ENCODE assay signal across 30 mouse cellular contexts in genomic region chr10:63245846-63246245, GRCm38 (mm10). TPM values are rescaled to one million over a fixed set of nuclear protein-coding genes. Genes with fewer than 3 reads are reported as not detected.
A peak's percentile ranks its signal among the peaks of the same experiment; 100 is the strongest.
DNase-seq lines count a peak whose midpoint lies in the region; ATAC-seq and TF ChIP-seq lines count a peak whose summit lies in the region.
"Had no signal": no experiment of that assay in that cellular context is flagged by ENCODE, and none has a peak within 500 bp of the region (broad histone marks: within the 10 kb centered on the region; RNA-seq: fewer than 3 reads in every experiment).

No protein-coding gene starts in this region.

- H3K36me3 ChIP-seq in stomach, embryonic 16.5 days (ENCODE audit: control insufficient read depth, insufficient read depth, low read length) = peaks cover 15% of the 10 kb centered on the region; the same call in 1 of the 2 replicates
- H3K36me3 ChIP-seq in stomach, postnatal 0 days (ENCODE audit: control insufficient read depth, insufficient read depth, low read length) = peaks cover 6% of the 10 kb centered on the region; the same call in 1 of the 2 replicates
- peaks cover 34% of the 10 kb centered on the region for H3K36me3 ChIP-seq in liver, embryonic 12.5 days

- no peak overlapping the region for H3K27ac ChIP-seq in gastrocnemius, adult 2 months
- H3K27ac ChIP-seq in stomach, embryonic 16.5 days (ENCODE audit: low read length) = no peak overlapping the region
- no peak overlapping the region for H3K27ac ChIP-seq in stomach, postnatal 0 days (replicated peaks)
- no peak overlapping the region for H3K27ac ChIP-seq in liver, embryonic 12.5 days
- H3K27ac ChIP-seq: embryonic facial prominence, embryonic 15.5 days; forebrain, embryonic 12.5 days; hindbrain, embryonic 12.5 days; layer of hippocampus, adult 2 months; limb, embryonic 15.5 days; midbrain, embryonic 15.5 days; stomach, embryonic 15.5 days had no signal

- ATAC-seq in stomach, embryonic 16.5 days (ENCODE audit: insufficient read depth, low FRiP score) = no peak
- no peak for ATAC-seq in stomach, postnatal 0 days (ENCODE audit: low FRiP score, low TSS enrichment)
- no peak for ATAC-seq in liver, embryonic 12.5 days
- ATAC-seq: inflammation-experienced regulatory T-cells, adult 6 months; midbrain, embryonic 15.5 days; Patski had no signal

- DNase-seq in gastrocnemius, adult 2 months = no peak
- DNase-seq in gastrocnemius, postnatal 10 days = no peak
- no peak for DNase-seq in stomach, postnatal 0 days (ENCODE audit: low spot score)
- no peak for DNase-seq in urinary bladder, postnatal 10 days (ENCODE audit: low spot score)
- no peak for DNase-seq in spleen, postnatal 10 days (ENCODE audit: low spot score in 2 of 2)
- no peak for DNase-seq in adrenal gland, adult 18-20 months (ENCODE audit: low spot score in 2 of 2)
- DNase-seq: adrenal gland, postnatal 10 days; cerebellum, adult 11 months; cerebellum, postnatal 14 days; gastrocnemius, postnatal 14 days; heart, postnatal 14 days; kidney, adult 2 months; kidney, postnatal 14 days; lung, postnatal 10 days; right cerebral cortex, postnatal 25 days; thymus, postnatal 14 days had no signal

- no peak overlapping the region for H3K9ac ChIP-seq in stomach, embryonic 16.5 days (ENCODE audit: low read length)
- no peak overlapping the region for H3K9ac ChIP-seq in stomach, postnatal 0 days (ENCODE audit: low read length)
- peak overlapping the region; percentile 6; the same call in 1 of the 2 replicates for H3K9ac ChIP-seq in liver, embryonic 12.5 days
- H3K9ac ChIP-seq: embryonic facial prominence, embryonic 15.5 days; forebrain, embryonic 12.5 days; hindbrain, embryonic 12.5 days; limb, embryonic 15.5 days; midbrain, embryonic 15.5 days; stomach, embryonic 15.5 days had no signal

- peak overlapping the region; percentile 28; the same call in 1 of the 2 replicates for H3K4me3 ChIP-seq in gastrocnemius, adult 2 months
- no peak overlapping the region for H3K4me3 ChIP-seq in stomach, embryonic 16.5 days (replicated peaks; ENCODE audit: low read length)
- no peak overlapping the region for H3K4me3 ChIP-seq in stomach, postnatal 0 days (ENCODE audit: low read depth, low read length)
- peak overlapping the region; percentile 13; the same call in 1 of the 2 replicates for H3K4me3 ChIP-seq in liver, embryonic 12.5 days
- H3K4me3 ChIP-seq: embryonic facial prominence, embryonic 15.5 days; forebrain, embryonic 12.5 days; hindbrain, embryonic 12.5 days; layer of hippocampus, adult 2 months; limb, embryonic 15.5 days; midbrain, embryonic 15.5 days; stomach, embryonic 15.5 days had no signal

- H3K4me1 ChIP-seq in stomach, embryonic 16.5 days (ENCODE audit: control insufficient read depth, insufficient read depth, low read length) = peaks cover 17% of the 10 kb centered on the region
- no peaks in the 10 kb centered on the region; the same call in 1 of the 2 replicates for H3K4me1 ChIP-seq in stomach, postnatal 0 days (replicated peaks; ENCODE audit: control insufficient read depth, insufficient read depth)
- peaks cover 38% of the 10 kb centered on the region for H3K4me1 ChIP-seq in liver, embryonic 12.5 days

- 88% methylated on average over 3 of the region's 3 CpGs for WGBS in stomach, embryonic 16.5 days
- 86% methylated on average over 3 of the region's 3 CpGs for WGBS in stomach, postnatal 0 days
- 84% methylated on average over 3 of the region's 3 CpGs for WGBS in liver, embryonic 12.5 days (ENCODE audit: insufficient replicate concordance)

- H3K27me3 ChIP-seq in stomach, embryonic 16.5 days (ENCODE audit: control insufficient read depth, insufficient read depth, low read length) = no peaks in the 10 kb centered on the region
- H3K27me3 ChIP-seq in stomach, postnatal 0 days (ENCODE audit: control insufficient read depth, insufficient read depth, low read length) = no peaks in the 10 kb centered on the region
- H3K27me3 ChIP-seq in liver, embryonic 12.5 days (replicated peaks) = no peaks in the 10 kb centered on the region
- H3K27me3 ChIP-seq: embryonic facial prominence, embryonic 15.5 days; forebrain, embryonic 12.5 days; hindbrain, embryonic 12.5 days; limb, embryonic 15.5 days; midbrain, embryonic 15.5 days; Patski; stomach, embryonic 15.5 days had no signal

- H3K9me3 ChIP-seq in stomach, embryonic 16.5 days (replicated peaks; ENCODE audit: control insufficient read depth, low read length) = no peaks in the 10 kb centered on the region
- no peaks in the 10 kb centered on the region for H3K9me3 ChIP-seq in stomach, postnatal 0 days (ENCODE audit: control insufficient read depth, low read length)
- H3K9me3 ChIP-seq in liver, embryonic 12.5 days (replicated peaks) = no peaks in the 10 kb centered on the region
- H3K9me3 ChIP-seq: embryonic facial prominence, embryonic 15.5 days; forebrain, embryonic 12.5 days; hindbrain, embryonic 12.5 days; limb, embryonic 15.5 days; midbrain, embryonic 15.5 days; stomach, embryonic 15.5 days had no signal

- TF ChIP-seq EP300 in stomach, postnatal 0 days (optimal IDR thresholded peaks at IDR 0.05) = no peak

- 0 out of 2 replicates have a peak overlapping the region, but pooled peaks have one; percentile 7 for H3K4me2 ChIP-seq in stomach, embryonic 16.5 days (ENCODE audit: low read depth, low read length)
- no peak overlapping the region for H3K4me2 ChIP-seq in stomach, postnatal 0 days (replicated peaks; ENCODE audit: low read depth)
- H3K4me2 ChIP-seq in liver, embryonic 12.5 days = peak overlapping the region; percentile 63
- H3K4me2 ChIP-seq: embryonic facial prominence, embryonic 15.5 days; forebrain, embryonic 12.5 days; hindbrain, embryonic 12.5 days; limb, embryonic 15.5 days; midbrain, embryonic 15.5 days; stomach, embryonic 15.5 days had no signal

- no peak for TF ChIP-seq CTCF in gastrocnemius, adult 2 months (IDR thresholded peaks at IDR 0.05)
- no peak for TF ChIP-seq CTCF in stomach, postnatal 0 days (IDR thresholded peaks at IDR 0.05; ENCODE audit: low read depth)

- intact Hi-C loops in gastrocnemius, adult 2 months (cut with DNase I) = loop anchor here (2.0 to 10.0 kb wide), 2 partner anchors 91 to 221 kb away; partner anchors contain the start of genes Hnrnph3 and Pbld2

RNA-seq across cellular contexts. Expression of gene Herc4, which starts 2.2 kb away (rescaled TPM):
- total RNA-seq in gastrocnemius, adult 2 months (2021) = 10 to 100 TPM; 21.2 to 21.6 TPM
- total RNA-seq in gastrocnemius, postnatal 10 days (2021) = 10 to 100 TPM; 22.6 to 32.1 TPM
- polyA plus RNA-seq in stomach, embryonic 16.5 days (2015; fragmentation: Nextera tagmentation; extraction: Ambion mirVana) = 39.9 and 41.1 TPM in 2 replicates
- 20.9 and 23.5 TPM in 2 replicates for polyA plus RNA-seq in stomach, postnatal 0 days (2015; fragmentation: Nextera tagmentation; extraction: Ambion mirVana)
- polyA plus RNA-seq in liver, embryonic 12.5 days (2016; fragmentation: Nextera tagmentation; extraction: Ambion mirVana) = 36.3 and 38.4 TPM in 2 replicates
- total RNA-seq in adrenal gland, adult 18-20 months (2021) = 100 to 1,000 TPM; 132 to 179 TPM

RNA-seq across cellular contexts. Expression of gene Mypn, which starts 42.1 kb away (rescaled TPM):
- 100 to 1,000 TPM; 248 to 338 TPM for total RNA-seq in gastrocnemius, adult 2 months (2021)
- total RNA-seq in gastrocnemius, postnatal 10 days (2021) = 100 to 1,000 TPM; 230 to 232 TPM
- polyA plus RNA-seq in stomach, embryonic 16.5 days (2015; fragmentation: Nextera tagmentation; extraction: Ambion mirVana) = 0.09 and 2.2 TPM in 2 replicates
- polyA plus RNA-seq in stomach, postnatal 0 days (2015; fragmentation: Nextera tagmentation; extraction: Ambion mirVana) = 0.10 and 0.12 TPM in 2 replicates
- 0.02 and 0.07 TPM in 2 replicates for polyA plus RNA-seq in liver, embryonic 12.5 days (2016; fragmentation: Nextera tagmentation; extraction: Ambion mirVana)
- total RNA-seq in adrenal gland, adult 18-20 months (2021) = under 1 TPM; 0.64 to 0.76 TPM
- total RNA-seq: megakaryocyte progenitor cell, adult 5-6 weeks; neutrophil, adult 5-6 weeks had no signal
- polyA plus RNA-seq: forebrain, embryonic 12.5 days; inflammation-experienced regulatory T-cells, adult 6 months; Patski; spleen, adult 2 months had no signal

Comparison
In these comparisons a context has a peak if more than half of its experiments do, and no peak if none do; other contexts are left out.
1. H3K4me3 ChIP-seq: peak in gastrocnemius, adult 2 months (single experiment) and liver, embryonic 12.5 days (single experiment); none in stomach, embryonic 16.5 days (single experiment) and stomach, postnatal 0 days (single experiment).
2. RNA of gene Herc4, which starts 2.2 kb away (total RNA-seq): 132 to 179 TPM in adrenal gland, adult 18-20 months; 22.6 to 32.1 TPM in gastrocnemius, postnatal 10 days and 21.2 to 21.6 TPM in gastrocnemius, adult 2 months; every median in the first group is over 4 times any median in the second.
3. RNA of gene Mypn, which starts 42.1 kb away (total RNA-seq): 248 to 338 TPM in gastrocnemius, adult 2 months and 230 to 232 TPM in gastrocnemius, postnatal 10 days; 0.64 to 0.76 TPM in adrenal gland, adult 18-20 months; every median in the first group is over 100 times any median in the second.